Mouse (Mus musculus) midbrain, embryonic 15.5 days (tissue): ENCODE measurements around the gene Stk17b. TPM values are rescaled to one million over a fixed set of nuclear protein-coding genes. Genes with fewer than 3 reads are reported as not detected.
"Not testable (repeated sequence)": the region's sequence is repeated elsewhere in the genome, so short reads cannot be mapped to it uniquely, and the experiment has no call there.

Experiments used
- ATAC-seq: fragments of 200-750 bp; cut with Nextera tagmentation; replicated peaks from 2 replicates; pipeline ENCODE4 v1.8.0; 2017; ENCODE audit warnings: moderate TSS enrichment
- H3K27ac ChIP-seq: fragments of 300-500 bp; sonication (generic); 2 replicates; pipeline ENCODE4 v1.5.1; 2015; ENCODE audit warnings: mild to moderate bottlenecking, inconsistent platforms
- H3K27me3 ChIP-seq: fragments of 300-500 bp; sonication (generic); replicated peaks from 2 replicates; pipeline ENCODE4 v1.6.1; 2015; ENCODE audit warnings: inconsistent platforms
- H3K36me3 ChIP-seq: fragments of 300-500 bp; sonication (generic); replicated peaks from 2 replicates; pipeline ENCODE4 v1.6.1; 2015; ENCODE audit warnings: inconsistent platforms
- H3K4me1 ChIP-seq: fragments of 300-500 bp; sonication (generic); 2 replicates; pipeline ENCODE4 v1.6.1; 2015; ENCODE audit warnings: inconsistent platforms
- H3K4me2 ChIP-seq: fragments of 300-500 bp; sonication (generic); 2 replicates; pipeline ENCODE4 v1.6.1; 2015; ENCODE audit warnings: inconsistent platforms, mild to moderate bottlenecking, moderate library complexity
- H3K4me3 ChIP-seq: fragments of 300-500 bp; sonication (generic); 2 replicates; pipeline ENCODE4 v1.5.1; 2015; ENCODE audit warnings: mild to moderate bottlenecking, inconsistent platforms
- H3K9ac ChIP-seq: fragments of 300-500 bp; sonication (generic); 2 replicates; pipeline ENCODE4 v1.6.1; 2015; ENCODE audit warnings: mild to moderate bottlenecking, inconsistent platforms
- H3K9me3 ChIP-seq: fragments of 300-500 bp; sonication (generic); 2 replicates; pipeline ENCODE4 v1.6.1; 2016; ENCODE audit warnings: inconsistent platforms
- WGBS: fragments of 180-500 bp; shearing (Covaris S2); methylation state at CpG from one replicate; pipeline ENCODE4 v1.1.7; 2015; ENCODE audit warnings: mixed read lengths; 5-methylcytosine and 5-hydroxymethylcytosine counted together
- polyA plus RNA-seq: library from polyadenylated mRNA; unstranded; fragments of >200 nt; fragmentation: Nextera tagmentation; extraction: Ambion mirVana; gene quantifications from 2 replicates; pipeline ENCODE4 v1.2.1, GENCODE M21; 2015

Gene Stk17b
- polyA plus RNA-seq, 1 experiment from 2014 or later = 3.4 TPM

DNA sequence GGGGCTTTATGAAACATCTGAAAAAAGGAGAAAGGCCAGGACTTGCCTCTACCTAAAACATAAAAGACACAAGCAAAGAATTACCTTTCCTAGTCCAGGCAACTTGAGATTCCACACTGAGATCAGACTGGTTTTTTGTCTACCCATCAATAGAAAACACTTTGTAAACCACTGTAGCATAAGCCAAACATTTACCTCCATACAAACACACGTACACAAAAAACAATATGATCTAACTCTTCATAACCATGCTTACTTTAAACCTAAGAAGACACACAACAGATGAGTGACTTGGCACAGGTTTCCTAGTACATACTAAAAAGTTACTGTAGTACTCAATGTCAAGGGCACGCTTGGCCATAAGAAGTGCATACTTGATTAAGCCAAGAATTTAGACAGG lies 9.5 kb downstream of the Stk17b start:
- no peak for ATAC-seq
- Histone ChIP-seq H3K4me2 (no peak overlapping the region), H3K9me3 (no peaks in the 10 kb centered on the region), H3K9ac (no peak overlapping the region), H3K27ac (no peak overlapping the region), H3K27me3 (no peaks in the 10 kb centered on the region), H3K4me3 (no peak overlapping the region), H3K36me3 (no peaks in the 10 kb centered on the region), H3K4me1 (no peaks in the 10 kb centered on the region)
- WGBS = 92% methylated on average over 2 of the region's 2 CpGs

DNA sequence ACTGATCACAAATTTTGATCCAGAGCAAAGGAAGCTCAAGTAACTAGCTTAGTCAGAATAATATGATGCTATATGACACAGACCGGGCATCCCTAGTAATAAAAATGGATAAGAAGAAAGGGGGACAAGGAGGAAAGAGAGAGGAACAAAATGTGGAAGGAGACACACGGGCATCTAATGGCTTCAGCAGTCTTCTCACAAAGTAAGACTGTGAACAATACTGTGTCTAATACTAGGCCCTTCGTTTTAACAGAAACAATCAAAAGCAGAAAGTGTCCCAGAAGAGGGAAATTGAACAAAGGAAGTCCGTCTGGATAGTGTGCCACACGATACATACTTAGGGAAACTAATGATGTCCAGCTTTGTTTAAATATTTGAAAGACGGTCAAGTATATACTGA lies 10.0 kb downstream of the Stk17b start:
- Histone ChIP-seq H3K4me2 (no peak overlapping the region), H3K9me3 (no peaks in the 10 kb centered on the region), H3K36me3 (no peaks in the 10 kb centered on the region), H3K27ac (no peak overlapping the region), H3K27me3 (no peaks in the 10 kb centered on the region), H3K4me3 (no peak overlapping the region), H3K4me1 (no peaks in the 10 kb centered on the region), H3K9ac (no peak overlapping the region)
- no peak for ATAC-seq
- 85% methylated on average over 6 of the region's 6 CpGs for WGBS

GRCm38 (mm10) chr1:53774571-53774970 lies 10.5 kb downstream of the Stk17b start:
- H3K9ac ChIP-seq = no peak overlapping the region
- no peaks in the 10 kb centered on the region for H3K4me1 ChIP-seq
- WGBS = 92% methylated on average over 3 of the region's 3 CpGs
- no peak overlapping the region for H3K4me2 ChIP-seq
- H3K27me3 ChIP-seq = no peaks in the 10 kb centered on the region
- H3K4me3 ChIP-seq = no peak overlapping the region
- H3K36me3 ChIP-seq = no peaks in the 10 kb centered on the region
- H3K27ac ChIP-seq = no peak overlapping the region
- ATAC-seq = no peak
- H3K9me3 ChIP-seq = no peaks in the 10 kb centered on the region

DNA sequence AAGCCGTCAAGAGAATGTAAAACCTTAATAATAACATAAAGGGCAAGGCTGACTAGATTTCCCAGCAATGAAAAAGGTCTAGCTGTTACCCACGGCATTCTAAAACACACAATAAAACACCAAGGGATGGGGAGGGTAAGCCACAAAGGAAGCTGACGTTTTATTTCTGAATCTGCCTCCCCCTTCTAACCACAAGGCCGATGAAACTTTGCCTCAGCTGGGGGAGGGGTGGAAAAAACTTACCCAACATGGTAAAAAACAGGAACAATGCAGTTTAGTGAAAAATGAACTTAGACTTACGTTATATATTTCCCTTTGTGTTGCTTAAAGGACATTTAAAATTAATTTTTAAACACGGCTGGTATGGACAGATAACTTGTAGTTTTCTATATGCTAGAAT lies 11.0 kb downstream of the Stk17b start:
- WGBS = 52% methylated on average over 6 of the region's 6 CpGs
- no peaks in the 10 kb centered on the region for H3K4me1 ChIP-seq
- no peak overlapping the region for H3K27ac ChIP-seq
- no peaks in the 10 kb centered on the region for H3K27me3 ChIP-seq
- H3K9ac ChIP-seq = no peak overlapping the region
- no peak overlapping the region for H3K4me2 ChIP-seq
- no peaks in the 10 kb centered on the region for H3K9me3 ChIP-seq
- ATAC-seq = no peak
- no peak overlapping the region for H3K4me3 ChIP-seq
- no peaks in the 10 kb centered on the region for H3K36me3 ChIP-seq

- WGBS = 94% methylated on average over 3 of the region's 3 CpGs
- Histone ChIP-seq H3K4me3 (no peak overlapping the region), H3K4me2 (no peak overlapping the region), H3K9ac (no peak overlapping the region), H3K9me3 (no peaks in the 10 kb centered on the region), H3K27me3 (no peaks in the 10 kb centered on the region), H3K4me1 (no peaks in the 10 kb centered on the region), H3K27ac (no peak overlapping the region), H3K36me3 (no peaks in the 10 kb centered on the region)
- ATAC-seq = no peak
These were observed 12.1 kb downstream of the Stk17b start for GRCm38 (mm10) chr1:53772967-53773366.

GRCm38 (mm10) chr1:53771476-53771875 lies 13.5 kb downstream of the Stk17b start:
- H3K4me3 ChIP-seq = no peak overlapping the region
- WGBS = 91% methylated on average over 6 of the region's 6 CpGs
- H3K9me3 ChIP-seq = no peaks in the 10 kb centered on the region
- H3K9ac ChIP-seq = no peak overlapping the region
- no peak overlapping the region for H3K4me2 ChIP-seq
- no peak overlapping the region for H3K27ac ChIP-seq
- no peaks in the 10 kb centered on the region for H3K27me3 ChIP-seq
- no peak for ATAC-seq
- no peaks in the 10 kb centered on the region for H3K36me3 ChIP-seq
- H3K4me1 ChIP-seq = no peaks in the 10 kb centered on the region

DNA sequence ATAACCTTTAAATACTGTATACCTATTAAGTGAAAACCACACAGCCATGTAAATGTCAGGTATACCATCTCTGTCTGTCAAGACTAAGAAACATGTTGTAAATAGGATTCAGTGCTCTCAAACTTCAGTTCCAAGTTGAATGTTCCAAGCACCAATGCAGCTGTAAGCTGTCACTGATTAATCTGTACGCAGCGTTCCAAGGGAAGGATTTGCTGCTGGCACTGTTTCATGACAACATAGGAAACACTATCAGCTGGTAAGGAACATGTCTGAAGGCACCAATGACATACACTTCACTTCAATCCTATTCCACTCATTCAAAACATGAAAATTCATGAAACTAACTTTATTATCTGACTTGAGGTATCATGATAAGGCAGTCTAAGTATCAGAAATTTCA lies 18.9 kb downstream of the Stk17b start:
- Histone ChIP-seq H3K36me3 (no peaks in the 10 kb centered on the region), H3K4me2 (no peak overlapping the region), H3K4me1 (no peaks in the 10 kb centered on the region), H3K9me3 (no peaks in the 10 kb centered on the region), H3K4me3 (no peak overlapping the region), H3K27ac (no peak overlapping the region), H3K27me3 (no peaks in the 10 kb centered on the region), H3K9ac (no peak overlapping the region)
- no peak for ATAC-seq
- WGBS = 87% methylated on average over 2 of the region's 2 CpGs

DNA sequence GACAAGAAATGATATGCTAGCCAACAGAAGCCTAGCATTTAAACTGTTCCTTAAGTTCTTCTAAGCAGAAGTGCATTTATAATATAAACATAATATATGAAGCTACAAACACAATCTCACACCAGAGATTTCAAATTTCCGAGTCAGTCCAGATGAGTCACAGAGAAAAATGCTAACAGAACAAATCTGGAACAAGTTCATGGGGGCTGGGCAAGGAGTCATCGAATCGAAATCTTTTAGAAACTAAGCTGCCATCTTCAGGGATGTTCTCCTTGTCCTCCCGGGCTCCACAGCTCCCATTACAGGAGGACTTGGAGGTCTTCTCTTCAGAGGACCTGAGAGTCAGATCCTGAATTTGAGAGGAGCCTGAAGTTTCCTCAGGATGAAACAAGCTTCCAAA lies 27.7 kb downstream of the Stk17b start:
- Histone ChIP-seq H3K4me2 (no peak overlapping the region), H3K9me3 (no peaks in the 10 kb centered on the region), H3K27me3 (no peaks in the 10 kb centered on the region), H3K4me1 (no peaks in the 10 kb centered on the region), H3K4me3 (no peak overlapping the region), H3K9ac (no peak overlapping the region), H3K36me3 (no peaks in the 10 kb centered on the region), H3K27ac (no peak overlapping the region)
- no peak for ATAC-seq
- 93% methylated on average over 4 of the region's 4 CpGs for WGBS

DNA sequence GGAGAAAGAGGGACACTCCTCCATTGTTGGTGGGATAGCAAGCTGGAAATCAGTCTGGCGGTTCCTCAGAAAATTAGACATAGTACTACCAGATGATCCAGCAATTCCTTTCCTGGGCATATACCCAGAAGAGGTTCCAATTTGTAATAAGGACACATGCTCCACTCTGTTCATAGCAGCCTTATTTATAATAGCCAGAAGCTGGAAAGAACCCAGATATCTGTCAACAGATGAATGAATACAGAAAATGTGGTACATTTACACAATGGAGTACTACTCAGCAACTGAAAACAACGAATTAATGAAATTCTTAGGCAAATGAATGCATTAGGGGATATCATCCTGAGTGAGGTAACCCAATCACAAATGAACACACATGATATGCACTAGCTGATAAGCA lies 31.5 kb downstream of the Stk17b start:
- not testable (repeated sequence) for H3K9ac ChIP-seq, H3K4me3 ChIP-seq, H3K36me3 ChIP-seq, H3K4me1 ChIP-seq, H3K27ac ChIP-seq, H3K9me3 ChIP-seq, H3K4me2 ChIP-seq, H3K27me3 ChIP-seq, ATAC-seq
- 89% methylated on average over 2 of the region's 2 CpGs for WGBS

GRCm38 (mm10) chr1:53751144-53751543 lies 33.9 kb downstream of the Stk17b start:
- Histone ChIP-seq H3K4me3 (no peak overlapping the region), H3K4me1 (no peaks in the 10 kb centered on the region), H3K27me3 (no peaks in the 10 kb centered on the region), H3K4me2 (no peak overlapping the region), H3K9me3 (no peaks in the 10 kb centered on the region), H3K36me3 (no peaks in the 10 kb centered on the region), H3K9ac (no peak overlapping the region), H3K27ac (no peak overlapping the region)
- ATAC-seq = no peak
- WGBS = 71% methylated on average over 1 of the region's 1 CpGs

GRCm38 (mm10) chr1:53750697-53751096 lies 34.3 kb downstream of the Stk17b start:
- not testable (repeated sequence) for H3K4me3 ChIP-seq, H3K27me3 ChIP-seq, H3K36me3 ChIP-seq, H3K9ac ChIP-seq, H3K4me1 ChIP-seq, H3K4me2 ChIP-seq, H3K27ac ChIP-seq, ATAC-seq, H3K9me3 ChIP-seq
- 78% methylated on average over 7 of the region's 7 CpGs for WGBS

GRCm38 (mm10) chr1:53749881-53750385 lies 35.1 kb downstream of the Stk17b start:
- 65% methylated on average over 1 of the region's 1 CpGs for WGBS
- not testable (repeated sequence) for H3K4me1 ChIP-seq, H3K9me3 ChIP-seq, H3K36me3 ChIP-seq, H3K27me3 ChIP-seq, ATAC-seq, H3K27ac ChIP-seq, H3K9ac ChIP-seq, H3K4me2 ChIP-seq, H3K4me3 ChIP-seq

- Histone ChIP-seq H3K9me3 (no peaks in the 10 kb centered on the region), H3K4me3 (no peak overlapping the region), H3K36me3 (no peaks in the 10 kb centered on the region), H3K4me2 (no peak overlapping the region), H3K27me3 (no peaks in the 10 kb centered on the region), H3K27ac (no peak overlapping the region), H3K4me1 (no peaks in the 10 kb centered on the region), H3K9ac (no peak overlapping the region)
- WGBS = 36% methylated on average over 9 of the region's 11 CpGs
- no peak for ATAC-seq
These were observed 36.5 kb downstream of the Stk17b start for GRCm38 (mm10) chr1:53748571-53748970.

DNA sequence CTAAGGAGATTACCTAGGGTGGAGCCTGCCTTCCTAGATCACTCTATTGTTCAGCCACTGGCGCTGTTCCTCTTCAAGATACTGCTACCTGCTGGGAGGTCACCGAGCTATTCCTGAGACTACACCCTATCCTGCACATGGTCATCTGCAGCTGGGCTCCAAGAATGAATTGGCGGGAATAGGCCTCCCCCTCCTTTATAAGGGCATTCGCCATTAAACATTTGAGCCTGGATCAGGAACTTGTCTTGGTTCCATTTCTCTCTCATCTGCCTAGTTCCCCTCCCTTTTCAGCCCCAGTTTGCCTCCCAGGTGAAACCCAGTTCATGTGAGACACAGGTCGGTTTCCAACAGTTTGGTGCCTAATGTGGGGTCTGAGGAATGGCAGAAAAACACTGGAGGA lies 39.0 kb downstream of the Stk17b start:
- Histone ChIP-seq H3K9me3 (no peaks in the 10 kb centered on the region), H3K27ac (no peak overlapping the region), H3K9ac (no peak overlapping the region), H3K4me1 (no peaks in the 10 kb centered on the region), H3K27me3 (no peaks in the 10 kb centered on the region), H3K36me3 (no peaks in the 10 kb centered on the region), H3K4me2 (no peak overlapping the region), H3K4me3 (no peak overlapping the region)
- 57% methylated on average over 5 of the region's 5 CpGs for WGBS
- ATAC-seq = no peak
